Mouse (Mus musculus) stomach, embryonic 15.5 days (tissue): ENCODE results near the gene Xaf1. TPM values are rescaled to one million over a fixed set of nuclear protein-coding genes. Genes with fewer than 3 reads are reported as not detected.

ENCODE experiments used
- ATAC-seq: fragments of 200-750 bp; cut with Nextera tagmentation; 2 replicates; pipeline ENCODE4 v1.8.0; 2017; ENCODE audit warnings: low read depth, moderate number of reproducible peaks, moderate TSS enrichment; ENCODE audit not compliant: insufficient read depth, low FRiP score
- H3K27ac ChIP-seq: fragments of 300-500 bp; sonication (generic); 2 replicates; pipeline ENCODE4 v1.5.1; 2015; ENCODE audit warnings: mild to moderate bottlenecking, inconsistent platforms
- H3K27me3 ChIP-seq: fragments of 300-500 bp; sonication (generic); replicated peaks from 2 replicates; pipeline ENCODE4 v1.6.1; 2015; ENCODE audit warnings: inconsistent platforms
- H3K36me3 ChIP-seq: fragments of 300-500 bp; sonication (generic); 2 replicates; pipeline ENCODE4 v1.6.1; 2015; ENCODE audit warnings: inconsistent platforms
- H3K4me1 ChIP-seq: fragments of 300-500 bp; sonication (generic); 2 replicates; pipeline ENCODE4 v1.6.1; 2015; ENCODE audit warnings: inconsistent platforms
- H3K4me2 ChIP-seq: fragments of 300-500 bp; sonication (generic); 2 replicates; pipeline ENCODE4 v1.6.1; 2015; ENCODE audit warnings: mild to moderate bottlenecking, inconsistent platforms
- H3K4me3 ChIP-seq: fragments of 300-500 bp; sonication (generic); replicated peaks from 2 replicates; pipeline ENCODE4 v1.5.1; 2015; ENCODE audit warnings: inconsistent platforms
- H3K9ac ChIP-seq: fragments of 300-500 bp; sonication (generic); 2 replicates; pipeline ENCODE4 v1.6.1; 2015; ENCODE audit warnings: inconsistent platforms
- H3K9me3 ChIP-seq: fragments of 300-500 bp; sonication (generic); 2 replicates; pipeline ENCODE4 v1.6.1; 2016; ENCODE audit warnings: inconsistent platforms
- WGBS: fragments of 180-500 bp; shearing (Covaris S2); methylation state at CpG from one replicate; pipeline ENCODE4 v1.1.7; 2015; 5-methylcytosine and 5-hydroxymethylcytosine counted together
- polyA plus RNA-seq: library from polyadenylated mRNA; unstranded; fragments of >200 nt; fragmentation: Nextera tagmentation; extraction: Ambion mirVana; gene quantifications from 2 replicates; pipeline ENCODE4 v1.2.1, GENCODE M21; 2015

The Xaf1 gene
- polyA plus RNA-seq, 1 experiment from 2014 or later = 6.0 TPM

DNA sequence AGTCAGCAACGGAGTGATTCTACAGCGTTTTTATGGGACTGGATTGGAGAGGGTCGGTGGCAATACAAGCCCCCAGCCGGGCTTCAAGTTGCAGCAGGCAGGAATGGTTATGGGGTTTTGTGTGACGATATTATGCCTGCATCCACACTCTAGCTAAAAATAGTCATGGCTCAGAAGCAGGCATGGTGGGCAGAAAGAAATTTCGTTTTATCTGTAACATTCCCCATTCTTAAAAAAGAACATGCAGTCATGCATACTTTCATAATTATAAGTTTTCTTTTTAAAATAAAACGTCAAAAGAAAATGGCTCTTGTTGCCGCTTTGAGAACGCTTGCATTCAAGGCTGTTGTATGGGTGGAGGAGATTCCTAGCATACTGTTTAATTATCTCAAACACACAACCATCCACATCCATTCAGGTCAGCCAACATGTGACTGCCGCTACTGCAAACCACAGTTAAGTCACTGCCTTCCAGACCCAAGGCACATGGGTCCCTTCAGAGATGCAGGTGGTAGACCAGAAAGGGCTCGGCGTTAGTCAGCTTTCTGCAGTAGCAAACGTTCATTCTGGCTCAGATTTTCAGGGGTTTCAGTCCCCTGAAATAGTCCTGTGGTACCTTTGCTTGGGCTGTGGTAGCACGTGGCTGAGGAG, 16.8 kb upstream of the Xaf1 start:
- Histone ChIP-seq H3K4me2 (no peak overlapping the region), H3K36me3 (no peaks in the 10 kb centered on the region), H3K27ac (no peak overlapping the region), H3K27me3 (no peaks in the 10 kb centered on the region), H3K9ac (no peak overlapping the region), H3K4me1 (no peaks in the 10 kb centered on the region), H3K9me3 (no peaks in the 10 kb centered on the region), H3K4me3 (no peak overlapping the region)
- WGBS = 81% methylated on average over 14 of the region's 14 CpGs
- no peak for ATAC-seq

DNA sequence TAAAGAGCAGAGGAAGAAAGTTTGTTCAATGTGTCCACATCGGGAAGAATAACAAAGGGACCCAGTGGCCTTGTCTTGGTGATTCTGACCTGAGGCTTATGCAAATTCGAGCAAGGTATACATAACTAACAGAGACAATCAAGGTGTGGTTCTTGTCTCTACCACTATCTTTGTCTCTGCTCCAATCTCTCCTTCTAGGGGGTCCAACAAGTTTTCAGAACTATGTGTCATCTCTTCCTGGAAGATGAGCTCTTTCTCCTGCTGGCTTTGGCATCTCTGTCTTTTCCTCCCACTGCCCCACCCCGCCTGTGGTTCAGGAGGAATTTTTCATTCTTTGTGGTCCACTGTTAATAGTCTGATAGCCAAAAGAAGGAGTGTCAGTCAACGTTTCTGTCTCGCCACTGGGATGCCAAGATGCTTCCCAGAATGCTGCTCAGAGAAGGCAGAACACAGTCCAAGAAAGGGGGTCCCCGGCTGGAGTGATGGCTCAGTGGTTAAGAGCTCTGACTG, 15.4 kb upstream of the Xaf1 start:
- ATAC-seq = no peak

DNA sequence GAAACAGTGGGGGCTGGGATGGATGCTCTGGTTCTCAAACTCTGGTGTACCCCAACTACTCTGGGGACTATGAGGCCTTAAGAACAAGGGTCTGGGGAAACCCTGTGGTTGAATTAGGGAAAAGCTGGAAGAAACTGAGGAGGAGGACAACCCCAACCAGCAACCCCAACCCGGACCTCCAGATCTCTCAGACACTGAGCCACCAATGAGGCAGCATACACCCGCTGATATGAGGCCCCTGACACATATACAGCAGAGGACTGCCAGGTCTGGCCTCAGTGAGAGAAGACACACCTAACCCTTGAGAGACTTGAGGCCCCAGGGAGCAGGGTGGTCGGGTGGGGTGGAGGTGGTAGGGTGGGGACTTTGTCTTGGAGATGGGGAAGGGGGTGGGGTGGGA, 14.8 kb upstream of the Xaf1 start:
- Histone ChIP-seq H3K27me3 (no peaks in the 10 kb centered on the region), H3K4me3 (no peak overlapping the region), H3K36me3 (no peaks in the 10 kb centered on the region), H3K4me2 (no peak overlapping the region), H3K4me1 (no peaks in the 10 kb centered on the region), H3K9me3 (no peaks in the 10 kb centered on the region), H3K9ac (no peak overlapping the region), H3K27ac (no peak overlapping the region)
- 72% methylated on average over 3 of the region's 3 CpGs for WGBS
- ATAC-seq = no peak

More for the DNA sequence above, 15.4 kb upstream of the Xaf1 start:
- Histone ChIP-seq H3K9me3 (no peaks in the 10 kb centered on the region), H3K4me1 (no peaks in the 10 kb centered on the region), H3K4me2 (no peak overlapping the region), H3K36me3 (no peaks in the 10 kb centered on the region), H3K27me3 (no peaks in the 10 kb centered on the region), H3K9ac (no peak overlapping the region), H3K4me3 (no peak overlapping the region), H3K27ac (no peak overlapping the region)
- 68% methylated on average over 6 of the region's 6 CpGs for WGBS

DNA sequence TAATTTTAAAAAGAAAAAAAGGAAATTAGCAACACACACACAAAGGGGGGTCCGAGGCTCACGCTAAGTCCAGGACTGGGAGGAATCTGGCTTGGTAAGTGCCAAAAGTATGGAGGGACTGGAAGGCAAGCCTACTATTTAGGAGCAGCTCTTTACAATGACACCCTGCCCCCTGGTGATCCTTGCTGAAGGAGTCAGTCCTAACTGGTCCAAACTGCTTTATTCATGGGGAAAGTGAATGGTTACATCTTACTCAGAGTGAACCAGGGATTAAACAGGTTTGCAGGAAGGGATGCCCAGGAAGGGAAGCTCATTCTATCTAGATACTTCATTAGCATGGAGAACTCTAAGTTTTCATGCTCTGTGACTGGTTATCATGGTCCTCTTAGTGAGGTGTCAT, 14.3 kb upstream of the Xaf1 start:
- Histone ChIP-seq H3K4me2 (no peak overlapping the region), H3K4me1 (no peaks in the 10 kb centered on the region), H3K9ac (no peak overlapping the region), H3K27me3 (no peaks in the 10 kb centered on the region), H3K4me3 (no peak overlapping the region), H3K9me3 (no peaks in the 10 kb centered on the region), H3K27ac (no peak overlapping the region), H3K36me3 (no peaks in the 10 kb centered on the region)
- no peak for ATAC-seq
- WGBS = 83% methylated on average over 2 of the region's 2 CpGs

DNA sequence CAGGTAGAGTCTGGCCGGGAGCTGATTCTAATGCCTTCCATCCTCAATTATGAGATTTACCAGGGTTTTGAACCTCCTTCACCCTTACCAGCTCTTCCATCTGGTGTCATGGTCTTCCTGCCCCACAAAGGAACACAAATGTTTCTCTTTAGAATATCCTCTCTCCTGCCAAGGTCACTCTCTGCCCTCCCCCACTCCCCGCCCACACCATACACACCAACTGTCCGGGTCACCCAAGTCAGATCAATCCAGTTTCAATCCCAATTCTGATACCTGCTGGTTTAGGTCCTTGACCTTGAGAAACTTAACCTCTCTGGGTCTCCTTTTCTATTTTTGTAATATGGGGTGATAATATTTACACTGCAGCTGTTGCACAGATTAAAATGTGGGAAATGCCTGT, 13.9 kb upstream of the Xaf1 start:
- no peak for ATAC-seq
- WGBS = 76% methylated on average over 3 of the region's 3 CpGs

DNA sequence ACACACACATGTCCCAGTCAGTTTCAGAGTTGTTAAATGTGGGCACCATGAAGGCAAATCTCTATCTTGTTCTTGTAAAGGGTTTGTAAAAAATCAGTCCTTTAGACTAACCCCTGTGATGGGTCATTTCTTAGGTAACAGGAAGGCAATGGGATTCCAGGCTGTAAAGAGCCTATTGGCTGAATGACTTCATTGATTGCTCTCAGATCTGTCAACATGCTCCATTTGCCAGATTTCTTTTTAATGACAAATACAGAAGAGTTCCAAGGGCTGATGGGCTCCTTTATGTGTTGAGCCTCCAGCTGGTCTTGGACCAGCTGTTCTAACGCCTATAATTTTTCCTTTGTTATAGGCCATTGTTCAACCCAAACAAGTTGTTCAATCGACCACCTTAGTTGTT, 8.3 kb upstream of the Xaf1 start:
- WGBS = 78% methylated on average over 2 of the region's 2 CpGs
- ATAC-seq = no peak
- no peaks in the 10 kb centered on the region for H3K4me1 ChIP-seq

More for the DNA sequence above, 13.9 kb upstream of the Xaf1 start:
- no peaks in the 10 kb centered on the region for H3K27me3 ChIP-seq
- no peaks in the 10 kb centered on the region for H3K36me3 ChIP-seq
- no peaks in the 10 kb centered on the region for H3K9me3 ChIP-seq
- no peak overlapping the region for H3K4me3 ChIP-seq
- no peaks in the 10 kb centered on the region for H3K4me1 ChIP-seq
- H3K27ac ChIP-seq = no peak overlapping the region
- H3K9ac ChIP-seq = no peak overlapping the region
- H3K4me2 ChIP-seq = no peak overlapping the region

DNA sequence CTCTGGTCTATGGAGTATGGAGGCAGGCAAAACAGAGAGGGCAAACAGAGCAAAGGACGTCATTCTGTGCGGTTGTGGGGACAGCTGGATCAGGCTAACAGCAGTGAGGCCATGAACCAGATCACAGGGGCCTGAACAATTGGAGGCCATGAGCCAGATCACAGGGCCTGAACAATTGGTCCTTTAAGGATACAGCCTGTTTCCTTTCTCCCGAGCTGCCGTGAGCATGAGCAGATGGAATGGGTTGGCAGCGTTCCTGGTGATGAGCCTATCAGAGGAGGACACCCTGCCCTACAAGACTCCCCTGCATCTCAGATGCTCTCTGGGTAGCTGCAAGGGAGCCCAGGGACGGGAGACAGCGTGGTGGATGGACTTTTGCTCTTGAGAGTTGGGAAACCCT, 801 bp downstream of the Xaf1 start:
- 0 out of 2 replicates have a peak, but pooled peaks cover 4% of the 10 kb centered on the region for H3K4me1 ChIP-seq
- no peak overlapping the region for H3K9ac ChIP-seq
- no peak overlapping the region for H3K27ac ChIP-seq
- H3K9me3 ChIP-seq = no peaks in the 10 kb centered on the region
- H3K36me3 ChIP-seq = no peaks in the 10 kb centered on the region
- no peak for ATAC-seq
- 71% methylated on average over 7 of the region's 7 CpGs for WGBS
- H3K4me2 ChIP-seq = peak overlapping the region; percentile 44; the same call in 1 of the 2 replicates
- H3K27me3 ChIP-seq = no peaks in the 10 kb centered on the region
- peak overlapping the region; percentile 26 for H3K4me3 ChIP-seq

More for the DNA sequence above, 8.3 kb upstream of the Xaf1 start:
- H3K4me3 ChIP-seq = no peak overlapping the region
- no peak overlapping the region for H3K4me2 ChIP-seq
- H3K9ac ChIP-seq = no peak overlapping the region
- no peak overlapping the region for H3K27ac ChIP-seq
- H3K27me3 ChIP-seq = no peaks in the 10 kb centered on the region
- no peaks in the 10 kb centered on the region for H3K9me3 ChIP-seq
- H3K36me3 ChIP-seq = no peaks in the 10 kb centered on the region

DNA sequence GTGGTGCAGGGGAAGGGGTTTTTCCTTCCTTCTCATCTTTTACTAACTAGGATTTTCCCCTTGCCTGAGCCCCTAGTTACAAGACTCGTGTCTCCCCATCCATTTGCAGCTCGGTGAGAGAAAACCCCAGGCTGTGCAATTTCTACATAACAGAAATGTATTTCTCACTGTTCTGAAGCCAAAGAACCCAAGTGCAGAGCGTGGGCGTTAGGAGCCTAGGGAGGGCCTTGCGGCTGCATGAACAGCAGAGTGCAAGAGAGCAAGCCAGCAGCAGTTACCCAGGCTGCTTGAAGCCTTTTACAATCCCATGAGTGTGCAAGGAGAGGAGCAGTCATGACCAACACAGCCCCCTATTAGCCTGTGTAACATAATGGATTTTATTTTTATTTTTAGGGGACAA, 6.0 kb downstream of the Xaf1 start:
- H3K9me3 ChIP-seq = no peaks in the 10 kb centered on the region
- no peak overlapping the region for H3K27ac ChIP-seq
- H3K27me3 ChIP-seq = 0 out of 2 replicates have a peak, but pooled peaks cover 2% of the 10 kb centered on the region
- H3K4me3 ChIP-seq = no peak overlapping the region
- no peaks in the 10 kb centered on the region for H3K36me3 ChIP-seq
- ATAC-seq = no peak
- H3K4me2 ChIP-seq = no peak overlapping the region
- no peak overlapping the region for H3K9ac ChIP-seq
- no peaks in the 10 kb centered on the region for H3K4me1 ChIP-seq
- 84% methylated on average over 5 of the region's 5 CpGs for WGBS

DNA sequence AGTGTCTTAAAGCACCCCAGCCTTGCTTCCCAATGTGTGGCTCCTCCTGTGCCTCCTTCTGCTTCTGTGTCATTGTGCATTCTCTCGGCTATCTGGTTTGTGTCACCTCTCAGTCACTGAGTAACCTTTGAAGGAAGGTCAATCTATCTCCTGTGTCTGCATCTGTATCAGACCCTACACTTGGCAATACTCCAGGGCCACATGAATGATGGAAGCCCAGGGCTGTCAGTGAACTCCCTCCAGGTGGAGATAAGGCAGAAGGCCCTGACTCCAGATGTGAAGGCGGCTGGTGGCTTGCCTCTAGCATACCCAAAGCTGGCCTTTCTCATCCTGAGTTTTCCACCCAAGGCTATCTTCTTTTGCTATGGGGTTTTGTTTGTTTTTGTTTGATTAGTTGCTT, 7.6 kb downstream of the Xaf1 start:
- no peaks in the 10 kb centered on the region for H3K9me3 ChIP-seq
- H3K4me2 ChIP-seq = no peak overlapping the region
- WGBS = 24% methylated on average over 2 of the region's 2 CpGs
- 0 out of 2 replicates have a peak, but pooled peaks cover under 1% of the 10 kb centered on the region for H3K4me1 ChIP-seq
- no peak overlapping the region for H3K9ac ChIP-seq
- no peaks in the 10 kb centered on the region for H3K36me3 ChIP-seq
- no peak overlapping the region for H3K4me3 ChIP-seq
- no peak for ATAC-seq
- H3K27me3 ChIP-seq = peaks cover 11% of the 10 kb centered on the region
- H3K27ac ChIP-seq = no peak overlapping the region

DNA sequence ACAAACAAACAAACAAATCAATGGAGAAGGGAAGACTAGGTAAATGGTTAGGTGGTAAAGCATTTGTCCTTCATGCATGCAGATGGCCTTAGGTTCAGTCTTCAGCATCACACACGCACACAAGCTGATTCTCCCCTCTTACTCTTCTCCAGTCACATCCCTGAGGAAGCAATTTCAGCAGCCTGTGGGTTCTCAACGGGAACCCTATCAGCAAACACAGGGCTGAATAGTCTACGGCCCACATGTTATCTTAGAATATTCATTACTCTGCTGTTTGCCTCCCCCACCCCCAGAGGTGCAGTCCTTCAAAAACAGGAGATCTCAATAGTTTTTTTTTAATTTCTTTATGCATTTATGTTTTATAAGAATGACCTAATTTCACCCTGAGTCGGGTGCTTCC, 9.1 kb downstream of the Xaf1 start:
- Histone ChIP-seq H3K4me3 (no peak overlapping the region), H3K4me2 (no peak overlapping the region), H3K27me3 (peaks cover 19% of the 10 kb centered on the region), H3K9me3 (no peaks in the 10 kb centered on the region), H3K4me1 (0 out of 2 replicates have a peak, but pooled peaks cover 5% of the 10 kb centered on the region), H3K27ac (no peak overlapping the region), H3K9ac (no peak overlapping the region), H3K36me3 (no peaks in the 10 kb centered on the region)
- 64% methylated on average over 4 of the region's 4 CpGs for WGBS
- no peak for ATAC-seq

DNA sequence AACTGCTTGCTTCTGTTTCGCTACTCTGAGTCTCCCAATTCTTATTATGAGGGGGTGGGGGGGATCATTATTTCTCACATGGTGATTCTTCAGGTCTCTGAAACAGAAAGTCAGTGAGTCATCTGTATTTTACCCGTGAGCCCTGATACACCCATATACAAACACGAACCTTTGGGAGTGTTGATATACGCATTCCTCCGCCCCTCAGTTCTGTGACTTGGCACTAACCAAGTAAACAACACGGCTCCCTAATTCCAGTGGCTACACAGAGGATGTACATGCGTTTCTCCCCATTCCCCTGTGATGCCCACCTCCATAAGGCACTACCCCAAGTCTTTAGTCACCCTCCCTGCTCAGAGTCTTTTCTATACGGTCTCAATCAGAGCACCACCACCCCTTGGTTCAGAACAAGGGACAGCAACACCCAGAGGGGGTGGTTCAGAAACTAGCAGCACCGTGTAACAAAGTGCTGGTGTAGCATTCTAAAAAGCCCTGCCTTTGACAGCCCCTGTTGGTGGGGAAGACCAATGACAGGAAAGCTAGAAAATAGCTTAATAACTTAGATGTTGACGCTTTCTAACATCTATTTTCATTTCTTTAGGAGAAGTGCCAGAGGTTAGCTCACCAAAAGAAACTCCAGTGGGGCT, 10.0 kb downstream of the Xaf1 start:
- H3K9ac ChIP-seq = no peak overlapping the region
- H3K4me3 ChIP-seq = no peak overlapping the region
- ATAC-seq = no peak
- no peak overlapping the region for H3K27ac ChIP-seq
- no peaks in the 10 kb centered on the region for H3K36me3 ChIP-seq
- peaks cover 19% of the 10 kb centered on the region for H3K27me3 ChIP-seq
- 69% methylated on average over 10 of the region's 10 CpGs for WGBS
- H3K4me1 ChIP-seq = 0 out of 2 replicates have a peak, but pooled peaks cover 5% of the 10 kb centered on the region
- no peaks in the 10 kb centered on the region for H3K9me3 ChIP-seq
- H3K4me2 ChIP-seq = no peak overlapping the region

DNA sequence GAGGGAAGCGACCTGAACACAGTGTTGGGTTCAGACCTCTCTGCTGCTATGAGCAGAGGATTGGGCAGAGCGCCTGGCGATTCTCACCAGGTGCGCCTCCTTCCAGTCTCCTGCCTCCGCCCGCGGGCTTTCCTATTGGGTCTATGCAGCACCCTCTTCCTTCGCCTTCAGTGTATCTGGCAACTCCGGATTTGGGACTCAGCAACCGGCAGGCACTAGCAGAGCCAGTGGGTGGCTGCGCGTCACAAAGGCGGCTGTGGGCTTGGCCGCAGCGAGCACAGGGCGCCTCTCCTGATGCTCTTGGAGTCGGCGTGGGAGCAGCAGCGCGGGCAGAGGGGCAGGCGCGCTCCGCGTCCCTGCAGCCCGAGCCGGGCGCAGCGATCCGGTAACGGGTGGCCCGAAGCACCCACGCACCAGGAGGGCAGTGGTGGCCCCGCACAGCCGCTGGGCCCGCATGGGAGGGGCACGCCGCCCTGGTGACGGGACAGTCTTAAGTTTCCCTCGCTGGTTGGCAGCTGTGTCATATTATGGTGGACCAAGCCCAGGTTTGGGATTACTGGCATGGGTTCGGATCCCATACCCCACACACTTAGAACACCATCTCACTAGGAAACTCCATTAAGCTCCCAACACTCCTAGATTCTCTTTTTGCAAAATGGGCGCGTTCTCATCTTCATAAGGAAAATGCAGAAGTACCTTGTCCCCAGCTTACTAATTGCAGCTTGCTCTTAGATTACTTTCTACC, 12.9 kb downstream of the Xaf1 start, which contains the start of gene Fbxo39:
Fbxo39 (plus strand) TSS at position 294 of the 745 bp plus-strand sequence.
- Histone ChIP-seq H3K27me3 (peaks cover 19% of the 10 kb centered on the region), H3K9me3 (no peaks in the 10 kb centered on the region), H3K4me2 (peak within 1 kb of the TSS; percentile 51), H3K4me1 (0 out of 2 replicates have a peak, but pooled peaks cover 5% of the 10 kb centered on the region), H3K27ac (no peak within 1 kb of the TSS), H3K36me3 (no peaks in the 10 kb centered on the region), H3K4me3 (peak within 1 kb of the TSS; percentile 24; the same call in 1 of the 2 replicates), H3K9ac (no peak within 1 kb of the TSS)
- no peak for ATAC-seq
- WGBS = 11% methylated on average over 42 of the region's 42 CpGs
